Mouse (Mus musculus) midbrain, embryonic 10.5 days (tissue): ENCODE measurements around the gene Rab34. TPM values are rescaled to one million over a fixed set of nuclear protein-coding genes. Genes with fewer than 3 reads are reported as not detected.
A peak's percentile ranks its signal among the peaks of the same experiment; 100 is the strongest.

Source experiments
- DNase-seq: peaks from one replicate; pipeline ENCODE4 v3.0.0-alpha.2; 2017; ENCODE audit warnings: low spot score
- H3K27ac ChIP-seq: fragments of 300-500 bp; sonication (generic); replicated peaks from 2 replicates; pipeline ENCODE4 v1.5.1; 2016; ENCODE audit warnings: mild to moderate bottlenecking
- H3K27me3 ChIP-seq: fragments of 300-500 bp; sonication (generic); 2 replicates; pipeline ENCODE4 v1.6.1; 2016; ENCODE audit warnings: low read depth, mild to moderate bottlenecking; ENCODE audit not compliant: poor library complexity, severe bottlenecking
- H3K36me3 ChIP-seq: fragments of 300-500 bp; sonication (generic); 2 replicates; pipeline ENCODE4 v1.6.1; 2016; ENCODE audit warnings: mild to moderate bottlenecking, moderate library complexity
- H3K4me1 ChIP-seq: fragments of 300-500 bp; sonication (generic); 2 replicates; pipeline ENCODE4 v1.6.1; 2016
- H3K4me3 ChIP-seq: fragments of 300-500 bp; sonication (generic); 2 replicates; pipeline ENCODE4 v1.5.1; 2016; ENCODE audit warnings: mild to moderate bottlenecking, moderate library complexity
- H3K9me3 ChIP-seq: fragments of 300-500 bp; sonication (generic); replicated peaks from 2 replicates; pipeline ENCODE4 v1.6.1; 2016; ENCODE audit warnings: mild to moderate bottlenecking
- WGBS: fragments of 180-500 bp; shearing (Covaris S2); methylation state at CpG from one replicate; pipeline ENCODE4 v1.1.7; 2016; 5-methylcytosine and 5-hydroxymethylcytosine counted together
- polyA plus RNA-seq: library from polyadenylated mRNA; unstranded; fragments of >200 nt; fragmentation: Nextera tagmentation; extraction: Ambion mirVana; gene quantifications from 2 replicates; pipeline ENCODE4 v1.2.1, GENCODE M21; 2016

Gene Rab34
- polyA plus RNA-seq, 1 experiment from 2014 or later, result 83.8 TPM

GRCm38 (mm10) chr11:78159557-78159956, 28.7 kb upstream of the Rab34 start:
- Histone ChIP-seq H3K9me3 (no peaks in the 10 kb centered on the region), H3K27ac (no peak overlapping the region), H3K4me3 (no peak overlapping the region), H3K36me3 (peaks cover 91% of the 10 kb centered on the region), H3K27me3 (no peaks in the 10 kb centered on the region), H3K4me1 (peaks cover 36% of the 10 kb centered on the region)
- no peak for DNase-seq
- 81% methylated on average over 7 of the region's 7 CpGs for WGBS

- WGBS, result 90% methylated on average over 18 of the region's 18 CpGs
- DNase-seq, result no peak
- H3K36me3 ChIP-seq, result peaks cover 85% of the 10 kb centered on the region
- peaks cover 36% of the 10 kb centered on the region for H3K4me1 ChIP-seq
- H3K4me3 ChIP-seq, result peak overlapping the region; percentile 4; the same call in 1 of the 2 replicates
- H3K9me3 ChIP-seq, result no peaks in the 10 kb centered on the region
- no peaks in the 10 kb centered on the region for H3K27me3 ChIP-seq
- no peak overlapping the region for H3K27ac ChIP-seq
These were observed 28.1 kb upstream of the Rab34 start for GRCm38 (mm10) chr11:78160171-78160570.

GRCm38 (mm10) chr11:78160675-78161074, 27.6 kb upstream of the Rab34 start:
- Histone ChIP-seq H3K4me1 (peaks cover 38% of the 10 kb centered on the region), H3K36me3 (peaks cover 80% of the 10 kb centered on the region)

GRCm38 (mm10) chr11:78161169-78161568, 27.1 kb upstream of the Rab34 start:
- 95% methylated on average over 14 of the region's 14 CpGs for WGBS
- Histone ChIP-seq H3K4me1 (peaks cover 43% of the 10 kb centered on the region), H3K36me3 (peaks cover 75% of the 10 kb centered on the region), H3K4me3 (0 out of 2 replicates have a peak overlapping the region, but pooled peaks have one; percentile 4), H3K27me3 (0 out of 2 replicates have a peak, but pooled peaks cover 3% of the 10 kb centered on the region), H3K27ac (no peak overlapping the region), H3K9me3 (no peaks in the 10 kb centered on the region)
- no peak for DNase-seq

More at GRCm38 (mm10) chr11:78160675-78161074, 27.6 kb upstream of the Rab34 start:
- no peak overlapping the region for H3K4me3 ChIP-seq
- no peaks in the 10 kb centered on the region for H3K27me3 ChIP-seq
- no peak overlapping the region for H3K27ac ChIP-seq
- no peaks in the 10 kb centered on the region for H3K9me3 ChIP-seq
- WGBS, result 90% methylated on average over 3 of the region's 3 CpGs
- no peak for DNase-seq

GRCm38 (mm10) chr11:78161968-78162367, 26.3 kb upstream of the Rab34 start:
- peak overlapping the region; percentile 99 for H3K27ac ChIP-seq
- no peaks in the 10 kb centered on the region for H3K9me3 ChIP-seq
- WGBS, result 84% methylated on average over 4 of the region's 4 CpGs
- peaks cover 49% of the 10 kb centered on the region for H3K4me1 ChIP-seq
- H3K27me3 ChIP-seq, result peaks cover 11% of the 10 kb centered on the region; the same call in 1 of the 2 replicates
- DNase-seq, result no peak
- H3K36me3 ChIP-seq, result peaks cover 67% of the 10 kb centered on the region
- H3K4me3 ChIP-seq, result peak overlapping the region; percentile 99; the same call in 1 of the 2 replicates

- 81% methylated on average over 6 of the region's 6 CpGs for WGBS
- Histone ChIP-seq H3K9me3 (no peaks in the 10 kb centered on the region), H3K4me3 (peak overlapping the region; percentile 99), H3K27me3 (peaks cover 16% of the 10 kb centered on the region; the same call in 1 of the 2 replicates), H3K27ac (peak overlapping the region; percentile 99; the same call in 1 of the 2 replicates), H3K36me3 (peaks cover 62% of the 10 kb centered on the region), H3K4me1 (peaks cover 49% of the 10 kb centered on the region)
- DNase-seq, result no peak
These were observed 25.7 kb upstream of the Rab34 start for GRCm38 (mm10) chr11:78162504-78162903.

- 82% methylated on average over 2 of the region's 2 CpGs for WGBS
- Histone ChIP-seq H3K36me3 (peaks cover 57% of the 10 kb centered on the region), H3K27me3 (peaks cover 22% of the 10 kb centered on the region; the same call in 1 of the 2 replicates), H3K4me3 (peak overlapping the region; percentile 99), H3K4me1 (peaks cover 53% of the 10 kb centered on the region), H3K27ac (peak overlapping the region; percentile 99), H3K9me3 (no peaks in the 10 kb centered on the region)
- no peak for DNase-seq
These were observed 25.2 kb upstream of the Rab34 start for GRCm38 (mm10) chr11:78163045-78163444.

- Histone ChIP-seq H3K27me3 (peaks cover 22% of the 10 kb centered on the region; the same call in 1 of the 2 replicates), H3K4me1 (peaks cover 54% of the 10 kb centered on the region)
- under 1% methylated on average over 22 of the region's 22 CpGs for WGBS
These were observed 24.3 kb upstream of the Rab34 start for GRCm38 (mm10) chr11:78163681-78164603.

GRCm38 (mm10) chr11:78164604-78164923, 23.7 kb upstream of the Rab34 start:
- H3K27ac ChIP-seq, result peak overlapping the region; percentile 99
- H3K27me3 ChIP-seq, result peaks cover 22% of the 10 kb centered on the region; the same call in 1 of the 2 replicates
- WGBS, result under 1% methylated on average over 14 of the region's 14 CpGs
- no peaks in the 10 kb centered on the region for H3K9me3 ChIP-seq
- H3K4me1 ChIP-seq, result peaks cover 52% of the 10 kb centered on the region
- H3K36me3 ChIP-seq, result peaks cover 41% of the 10 kb centered on the region
- H3K4me3 ChIP-seq, result peak overlapping the region; percentile 99
- peak; percentile 48 for DNase-seq

More at GRCm38 (mm10) chr11:78163681-78164603, 24.3 kb upstream of the Rab34 start:
- Histone ChIP-seq H3K9me3 (no peaks in the 10 kb centered on the region), H3K4me3 (peak overlapping the region; percentile 99), H3K27ac (peak overlapping the region; percentile 99), H3K36me3 (peaks cover 48% of the 10 kb centered on the region)
- DNase-seq, result peak; percentile 85

GRCm38 (mm10) chr11:78164924-78165760, 23.1 kb upstream of the Rab34 start, which contains the start of gene Traf4:
Traf4 (minus strand) TSS chr11:78165589.
- peaks cover 51% of the 10 kb centered on the region for H3K4me1 ChIP-seq
- DNase-seq, result peak; percentile 90
- H3K27ac ChIP-seq, result peak within 1 kb of the TSS; percentile 99
- peaks cover 22% of the 10 kb centered on the region; the same call in 1 of the 2 replicates for H3K27me3 ChIP-seq
- no peaks in the 10 kb centered on the region for H3K9me3 ChIP-seq
- H3K36me3 ChIP-seq, result peaks cover 36% of the 10 kb centered on the region
- H3K4me3 ChIP-seq, result peak within 1 kb of the TSS; percentile 99
- 0% methylated on average over 78 of the region's 78 CpGs for WGBS

- H3K4me1 ChIP-seq, result peaks cover 51% of the 10 kb centered on the region
- no peaks in the 10 kb centered on the region for H3K9me3 ChIP-seq
- DNase-seq, result no peak
- H3K4me3 ChIP-seq, result peak overlapping the region; percentile 99
- H3K36me3 ChIP-seq, result peaks cover 30% of the 10 kb centered on the region
- peaks cover 22% of the 10 kb centered on the region; the same call in 1 of the 2 replicates for H3K27me3 ChIP-seq
- peak overlapping the region; percentile 99 for H3K27ac ChIP-seq
- 3% methylated on average over 16 of the region's 16 CpGs for WGBS
These were observed 22.5 kb upstream of the Rab34 start for GRCm38 (mm10) chr11:78165761-78166109.

GRCm38 (mm10) chr11:78166161-78166560, 22.1 kb upstream of the Rab34 start:
- 51% methylated on average over 4 of the region's 4 CpGs for WGBS
- DNase-seq, result no peak
- H3K36me3 ChIP-seq, result peaks cover 25% of the 10 kb centered on the region
- peak overlapping the region; percentile 99 for H3K4me3 ChIP-seq
- peaks cover 49% of the 10 kb centered on the region for H3K4me1 ChIP-seq
- H3K27me3 ChIP-seq, result peaks cover 22% of the 10 kb centered on the region; the same call in 1 of the 2 replicates
- peak overlapping the region; percentile 99 for H3K27ac ChIP-seq
- H3K9me3 ChIP-seq, result no peaks in the 10 kb centered on the region
